Mouse (Mus musculus) hindlimb bud, embryonic 11.5 days (tissue): ENCODE data around the gene Tprg.
A peak's percentile ranks its signal among the peaks of the same experiment; 100 is the strongest.

Experiments
- DNase-seq: peaks from one replicate; pipeline ENCODE4 v3.0.0-alpha.2; 2012; ENCODE audit warnings: low read depth, low spot score; ENCODE audit errors: extremely low spot score

The Tprg gene

GRCm38 (mm10) chr16:25325631-25326238 is 39.1 kb downstream of the Tprg start:
- DNase-seq: no peak

GRCm38 (mm10) chr16:25333279-25334219 is 46.9 kb downstream of the Tprg start:
- no peak for DNase-seq

- no peak for DNase-seq
Observed at GRCm38 (mm10) chr16:25335058-25335703, 48.6 kb downstream of the Tprg start.

- DNase-seq: peak; percentile 33
Observed at GRCm38 (mm10) chr16:25349626-25350025, 63.0 kb downstream of the Tprg start.

GRCm38 (mm10) chr16:25367834-25368233 is 81.2 kb downstream of the Tprg start:
- DNase-seq: no peak

- no peak for DNase-seq
Observed at GRCm38 (mm10) chr16:25369984-25370412, 83.4 kb downstream of the Tprg start.

GRCm38 (mm10) chr16:25374121-25374520 is 87.5 kb downstream of the Tprg start:
- no peak for DNase-seq

- DNase-seq: no peak
Observed at GRCm38 (mm10) chr16:25374775-25375174, 88.2 kb downstream of the Tprg start.

GRCm38 (mm10) chr16:25376720-25377373 is 90.2 kb downstream of the Tprg start:
- DNase-seq: peak; percentile 64

- DNase-seq: no peak
Observed at GRCm38 (mm10) chr16:25377695-25378094, 91.1 kb downstream of the Tprg start.

GRCm38 (mm10) chr16:25385498-25386192 is 99.0 kb downstream of the Tprg start:
- DNase-seq: no peak

- DNase-seq: no peak
Observed at GRCm38 (mm10) chr16:25394676-25395075, 108.1 kb downstream of the Tprg start.

- DNase-seq: no peak
Observed at GRCm38 (mm10) chr16:25404156-25404555, 117.5 kb downstream of the Tprg start.

- no peak for DNase-seq
Observed at GRCm38 (mm10) chr16:25407204-25407886, 120.7 kb downstream of the Tprg start.

GRCm38 (mm10) chr16:25408032-25408431 is 121.4 kb downstream of the Tprg start:
- no peak for DNase-seq

GRCm38 (mm10) chr16:25411307-25411706 is 124.7 kb downstream of the Tprg start:
- DNase-seq: no peak

GRCm38 (mm10) chr16:25413885-25414284 is 127.3 kb downstream of the Tprg start:
- no peak for DNase-seq

GRCm38 (mm10) chr16:25415186-25415585 is 128.6 kb downstream of the Tprg start:
- no peak for DNase-seq

GRCm38 (mm10) chr16:25417875-25418630 is 131.4 kb downstream of the Tprg start:
- no peak for DNase-seq
